Mouse (Mus musculus) lung, postnatal 0 days (tissue): ENCODE data around the gene Slc6a19.

Experiments used
- CTCF ChIP-seq: IDR thresholded peaks from 2 replicates; pipeline ENCODE4 v1.5.1; 2016; ENCODE audit warnings: antibody characterized with exemption, mild to moderate bottlenecking
- EP300 ChIP-seq: IDR thresholded peaks from 2 replicates; pipeline ENCODE4 v1.6.1; 2016; ENCODE audit warnings: antibody characterized with exemption, mild to moderate bottlenecking, control low read depth

- TF ChIP-seq CTCF = no peak
- TF ChIP-seq EP300 = no peak
Observed at GRCm38 (mm10) chr13:73685502-73685901, 19.2 kb downstream of the Slc6a19 start.
